Mouse (Mus musculus): ENCODE data around the gene Tnip1. TPM values are rescaled to one million over a fixed set of nuclear protein-coding genes. Genes with fewer than 3 reads are reported as not detected.
"Not testable (repeated sequence)": the region's sequence is repeated elsewhere in the genome, so short reads cannot be mapped to it uniquely, and the experiment has no call there.

The Tnip1 gene
- total and polyA plus RNA-seq, 3 experiments: 9.6 to 31.9 (median 17.3) TPM

- H3K4me3 ChIP-seq (ENCODE audit: low read depth, low read length): no peak overlapping the region
- no peak for TF ChIP-seq POLR2AphosphoS5 (IDR thresholded peaks at IDR 0.05; ENCODE audit: insufficient replicate concordance, low read depth, low read length)
- TF ChIP-seq GATA1 (IDR thresholded peaks at IDR 0.05; ENCODE audit: borderline replicate concordance, low read length): no peak
- no peak for TF ChIP-seq CTCF (IDR thresholded peaks at IDR 0.05; ENCODE audit: low read depth, low read length)
- no peak for TF ChIP-seq GATA2 (IDR thresholded peaks at IDR 0.05; ENCODE audit: borderline replicate concordance, low read depth, low read length)
- ATAC-seq (ENCODE audit: extremely low read depth, insufficient number of reproducible peaks, low FRiP score, poor library complexity, severe bottlenecking): no peak
These were observed 5.8 kb downstream of the Tnip1 start for GRCm38 (mm10) chr11:54956912-54957311.

GRCm38 (mm10) chr11:54955735-54956480 is 6.8 kb downstream of the Tnip1 start:
- no peak for TF ChIP-seq CTCF (IDR thresholded peaks at IDR 0.05; ENCODE audit: low read depth, low read length)
- TF ChIP-seq GATA1 (IDR thresholded peaks at IDR 0.05; ENCODE audit: borderline replicate concordance, low read length): no peak
- no peak for TF ChIP-seq TAL1 (conservative IDR thresholded peaks at IDR 0.05; ENCODE audit: low read depth, low read length)
- TF ChIP-seq GATA2 (IDR thresholded peaks at IDR 0.05; ENCODE audit: borderline replicate concordance, low read depth, low read length): no peak
- no peak for TF ChIP-seq POLR2AphosphoS5 (IDR thresholded peaks at IDR 0.05; ENCODE audit: insufficient replicate concordance, low read depth, low read length)
- ATAC-seq (ENCODE audit: extremely low read depth, insufficient number of reproducible peaks, low FRiP score, poor library complexity, severe bottlenecking): peak; percentile 96
- H3K4me1 ChIP-seq (ENCODE audit: insufficient read depth, low read depth, low read length): peaks cover 52% of the 10 kb centered on the region

More at GRCm38 (mm10) chr11:54956912-54957311, 5.8 kb downstream of the Tnip1 start:
- H3K36me3 ChIP-seq (replicated peaks): peaks cover 15% of the 10 kb centered on the region
- peaks cover 57% of the 10 kb centered on the region for H3K4me1 ChIP-seq (ENCODE audit: insufficient read depth, low read depth, low read length)
- DNase-seq (ENCODE audit: low spot score): no peak
- H3K27me3 ChIP-seq (ENCODE audit: insufficient read depth, low read length): peaks cover 4% of the 10 kb centered on the region; the same call in 1 of the 2 replicates
- H3K9me3 ChIP-seq (replicated peaks): no peaks in the 10 kb centered on the region

GRCm38 (mm10) chr11:54955400-54955734 is 7.3 kb downstream of the Tnip1 start:
- not testable (repeated sequence) for DNase-seq (ENCODE audit: low spot score); H3K9me3 ChIP-seq (replicated peaks); H3K27me3 ChIP-seq (ENCODE audit: insufficient read depth, low read length); ATAC-seq (ENCODE audit: extremely low read depth, insufficient number of reproducible peaks, low FRiP score, poor library complexity, severe bottlenecking)
- H3K4me1 ChIP-seq (ENCODE audit: insufficient read depth, low read depth, low read length): peaks cover 51% of the 10 kb centered on the region
- peaks cover 30% of the 10 kb centered on the region for H3K36me3 ChIP-seq (replicated peaks)
- peak overlapping the region; percentile 86 for H3K4me3 ChIP-seq (ENCODE audit: low read depth, low read length)

More at GRCm38 (mm10) chr11:54955735-54956480, 6.8 kb downstream of the Tnip1 start:
- Histone ChIP-seq H3K4me3 (ENCODE audit: low read depth, low read length) (peak overlapping the region; percentile 86), H3K36me3 (replicated peaks) (peaks cover 25% of the 10 kb centered on the region), H3K27me3 (ENCODE audit: insufficient read depth, low read length) (no peaks in the 10 kb centered on the region), H3K9me3 (replicated peaks) (no peaks in the 10 kb centered on the region)
- peak; percentile 99 for DNase-seq (ENCODE audit: low spot score)

GRCm38 (mm10) chr11:54954716-54955115 is 8.0 kb downstream of the Tnip1 start:
- Histone ChIP-seq H3K27me3 (ENCODE audit: insufficient read depth, low read length) (no peaks in the 10 kb centered on the region), H3K9me3 (replicated peaks) (no peaks in the 10 kb centered on the region), H3K4me3 (ENCODE audit: low read depth, low read length) (no peak overlapping the region), H3K4me1 (ENCODE audit: insufficient read depth, low read depth, low read length) (peaks cover 46% of the 10 kb centered on the region), H3K36me3 (replicated peaks) (peaks cover 31% of the 10 kb centered on the region)
- DNase-seq (ENCODE audit: low spot score) (no peak), ATAC-seq (ENCODE audit: extremely low read depth, insufficient number of reproducible peaks, low FRiP score, poor library complexity, severe bottlenecking) (no peak)
- no peak for TF ChIP-seq CTCF (IDR thresholded peaks at IDR 0.05; ENCODE audit: low read depth, low read length)

GRCm38 (mm10) chr11:54953993-54954446 is 8.7 kb downstream of the Tnip1 start:
- TF ChIP-seq GATA1 (IDR thresholded peaks at IDR 0.05; ENCODE audit: borderline replicate concordance, low read length): no peak
- no peak for TF ChIP-seq GATA2 (IDR thresholded peaks at IDR 0.05; ENCODE audit: borderline replicate concordance, low read depth, low read length)
- no peak for TF ChIP-seq CTCF (IDR thresholded peaks at IDR 0.05; ENCODE audit: low read depth, low read length)
- TF ChIP-seq TAL1 (conservative IDR thresholded peaks at IDR 0.05; ENCODE audit: low read depth, low read length): no peak
- no peak for TF ChIP-seq POLR2AphosphoS5 (IDR thresholded peaks at IDR 0.05; ENCODE audit: insufficient replicate concordance, low read depth, low read length)
- peaks cover 40% of the 10 kb centered on the region for H3K4me1 ChIP-seq (ENCODE audit: insufficient read depth, low read depth, low read length)
- no peaks in the 10 kb centered on the region for H3K27me3 ChIP-seq (ENCODE audit: insufficient read depth, low read length)
- peaks cover 34% of the 10 kb centered on the region for H3K36me3 ChIP-seq (replicated peaks)
- DNase-seq (ENCODE audit: low spot score) (no peak), ATAC-seq (ENCODE audit: extremely low read depth, insufficient number of reproducible peaks, low FRiP score, poor library complexity, severe bottlenecking) (no peak)
- no peaks in the 10 kb centered on the region for H3K9me3 ChIP-seq (replicated peaks)
- H3K4me3 ChIP-seq (ENCODE audit: low read depth, low read length): no peak overlapping the region

GRCm38 (mm10) chr11:54952651-54953050 is 10.1 kb downstream of the Tnip1 start:
- peaks cover 41% of the 10 kb centered on the region for H3K36me3 ChIP-seq (replicated peaks)
- TF ChIP-seq GATA2 (IDR thresholded peaks at IDR 0.05; ENCODE audit: borderline replicate concordance, low read depth, low read length): no peak
- TF ChIP-seq GATA1 (IDR thresholded peaks at IDR 0.05; ENCODE audit: borderline replicate concordance, low read length): no peak
- no peak for TF ChIP-seq TAL1 (conservative IDR thresholded peaks at IDR 0.05; ENCODE audit: low read depth, low read length)
- no peak for TF ChIP-seq POLR2AphosphoS5 (IDR thresholded peaks at IDR 0.05; ENCODE audit: insufficient replicate concordance, low read depth, low read length)
- TF ChIP-seq CTCF (IDR thresholded peaks at IDR 0.05; ENCODE audit: low read depth, low read length): no peak
- H3K27me3 ChIP-seq (ENCODE audit: insufficient read depth, low read length): no peaks in the 10 kb centered on the region
- H3K4me3 ChIP-seq (ENCODE audit: low read depth, low read length): no peak overlapping the region
- DNase-seq (ENCODE audit: low spot score) (no peak), ATAC-seq (ENCODE audit: extremely low read depth, insufficient number of reproducible peaks, low FRiP score, poor library complexity, severe bottlenecking) (no peak)
- H3K9me3 ChIP-seq (replicated peaks): no peaks in the 10 kb centered on the region
- peaks cover 27% of the 10 kb centered on the region for H3K4me1 ChIP-seq (ENCODE audit: insufficient read depth, low read depth, low read length)

GRCm38 (mm10) chr11:54950684-54951083 is 12.0 kb downstream of the Tnip1 start:
- Histone ChIP-seq H3K36me3 (replicated peaks) (peaks cover 56% of the 10 kb centered on the region), H3K27me3 (ENCODE audit: insufficient read depth, low read length) (no peaks in the 10 kb centered on the region), H3K9me3 (replicated peaks) (no peaks in the 10 kb centered on the region), H3K4me3 (ENCODE audit: low read depth, low read length) (no peak overlapping the region), H3K4me1 (ENCODE audit: insufficient read depth, low read depth, low read length) (peaks cover 13% of the 10 kb centered on the region)
- no peak for TF ChIP-seq GATA2 (IDR thresholded peaks at IDR 0.05; ENCODE audit: borderline replicate concordance, low read depth, low read length)
- no peak for TF ChIP-seq TAL1 (conservative IDR thresholded peaks at IDR 0.05; ENCODE audit: low read depth, low read length)
- TF ChIP-seq POLR2AphosphoS5 (IDR thresholded peaks at IDR 0.05; ENCODE audit: insufficient replicate concordance, low read depth, low read length): no peak
- no peak for TF ChIP-seq CTCF (IDR thresholded peaks at IDR 0.05; ENCODE audit: low read depth, low read length)
- no peak for TF ChIP-seq GATA1 (IDR thresholded peaks at IDR 0.05; ENCODE audit: borderline replicate concordance, low read length)
- no peak for DNase-seq (ENCODE audit: low spot score)
- no peak for ATAC-seq (ENCODE audit: extremely low read depth, insufficient number of reproducible peaks, low FRiP score, poor library complexity, severe bottlenecking)

All from G1E (cell line).